Mouse (Mus musculus) kidney, postnatal 0 days (tissue): ENCODE data around the gene Gm9918. TPM values are rescaled to one million over a fixed set of nuclear protein-coding genes. Genes with fewer than 3 reads are reported as not detected.

Source experiments
- ATAC-seq: fragments of 200-750 bp; cut with Nextera tagmentation; replicated peaks from 2 replicates; pipeline ENCODE4 v1.8.0; 2017; ENCODE audit warnings: low read depth, moderate number of reproducible peaks, moderate TSS enrichment, moderate library complexity; ENCODE audit not compliant: low FRiP score
- DNase-seq: peaks from one replicate; pipeline ENCODE4 v3.0.0-alpha.2; 2016; ENCODE audit warnings: low spot score
- H3K27ac ChIP-seq: fragments of 300-500 bp; sonication (generic); 2 replicates; pipeline ENCODE4 v1.5.1; 2014; ENCODE audit warnings: mild to moderate bottlenecking
- H3K27me3 ChIP-seq: fragments of 300-500 bp; sonication (generic); 2 replicates; pipeline ENCODE4 v1.6.1; 2014; ENCODE audit warnings: low read length, mixed read lengths; ENCODE audit not compliant: insufficient read depth
- H3K36me3 ChIP-seq: fragments of 300-500 bp; sonication (generic); 2 replicates; pipeline ENCODE4 v1.6.1; 2014; ENCODE audit warnings: low read length, mixed read lengths; ENCODE audit not compliant: insufficient read depth
- H3K4me1 ChIP-seq: fragments of 300-500 bp; sonication (generic); replicated peaks from 2 replicates; pipeline ENCODE4 v1.6.1; 2014; ENCODE audit warnings: antibody characterized with exemption, low read length, mixed read lengths; ENCODE audit not compliant: insufficient read depth
- H3K4me2 ChIP-seq: fragments of 300-500 bp; sonication (generic); 2 replicates; pipeline ENCODE4 v1.6.1; 2014; ENCODE audit warnings: mild to moderate bottlenecking, low read length, moderate library complexity, mixed read lengths
- H3K4me3 ChIP-seq: fragments of 300-500 bp; sonication (generic); replicated peaks from 2 replicates; pipeline ENCODE4 v1.5.1; 2014; ENCODE audit warnings: low read depth, low read length
- H3K9ac ChIP-seq: fragments of 300-500 bp; sonication (generic); 2 replicates; pipeline ENCODE4 v1.6.1; 2014; ENCODE audit warnings: low read depth, low read length
- H3K9me3 ChIP-seq: fragments of 300-500 bp; sonication (generic); replicated peaks from 2 replicates; pipeline ENCODE4 v1.6.1; 2016; ENCODE audit warnings: low read length, inconsistent platforms, mixed read lengths
- CTCF ChIP-seq: IDR thresholded peaks from 2 replicates; pipeline ENCODE4 v1.5.1; 2016; ENCODE audit warnings: antibody characterized with exemption, low read depth, mild to moderate bottlenecking, moderate library complexity
- WGBS: fragments of 180-500 bp; shearing (Covaris S2); extraction: QIAGEN DNeasy Blood & Tissue Kit; methylation state at CpG from one replicate; pipeline ENCODE4 v1.1.7; 2014; 5-methylcytosine and 5-hydroxymethylcytosine counted together
- polyA plus RNA-seq: library from polyadenylated mRNA; unstranded; fragments of >200 nt; fragmentation: Nextera tagmentation; extraction: Ambion mirVana; gene quantifications from 2 replicates; pipeline ENCODE4 v1.2.1, GENCODE M21; 2015

The Gm9918 gene
- polyA plus RNA-seq, 1 experiment from 2014 or later, result 0.38 TPM

- H3K9ac ChIP-seq, result no peak overlapping the region
- ATAC-seq (peak; percentile 45; the same call in 1 of the 2 replicates), DNase-seq (peak; percentile 91)
- WGBS, result 13% methylated on average over 9 of the region's 9 CpGs
- H3K4me2 ChIP-seq, result no peak overlapping the region
- H3K27ac ChIP-seq, result no peak overlapping the region
- peak; percentile 94 for TF ChIP-seq CTCF
- no peaks in the 10 kb centered on the region for H3K27me3 ChIP-seq
- H3K9me3 ChIP-seq, result no peaks in the 10 kb centered on the region
- H3K4me3 ChIP-seq, result no peak overlapping the region
- H3K36me3 ChIP-seq, result peaks cover 12% of the 10 kb centered on the region
- peaks cover 18% of the 10 kb centered on the region for H3K4me1 ChIP-seq
Measured at GRCm38 (mm10) chr15:102239260-102239590, 31.1 kb upstream of the Gm9918 start.

DNA sequence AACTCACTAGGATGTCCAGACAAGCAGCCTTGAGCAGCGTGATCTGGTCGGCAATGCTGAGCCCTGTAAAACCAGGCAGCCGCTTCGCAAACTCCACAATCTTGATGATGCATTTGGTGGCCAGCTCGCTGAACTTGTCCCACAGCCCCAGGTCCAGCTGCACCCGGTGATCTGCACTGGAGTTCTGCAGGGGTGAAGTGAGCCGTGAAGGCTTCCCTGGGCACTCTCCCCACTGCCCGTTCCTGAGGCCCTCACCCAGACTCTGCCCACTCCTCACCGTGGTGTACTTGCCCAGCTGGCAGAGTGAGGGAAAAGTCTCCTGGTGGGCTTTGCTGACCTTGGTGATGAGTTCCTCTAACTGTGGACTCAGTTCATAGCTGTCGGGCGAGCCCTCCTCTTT lies 30.5 kb upstream of the Gm9918 start:
- ATAC-seq (no peak), DNase-seq (no peak)
- Histone ChIP-seq H3K4me2 (no peak overlapping the region), H3K9ac (no peak overlapping the region), H3K36me3 (peaks cover 12% of the 10 kb centered on the region), H3K4me1 (peaks cover 22% of the 10 kb centered on the region), H3K4me3 (no peak overlapping the region), H3K27me3 (no peaks in the 10 kb centered on the region), H3K27ac (0 out of 2 replicates have a peak overlapping the region, but pooled peaks have one; percentile 57), H3K9me3 (no peaks in the 10 kb centered on the region)
- WGBS, result 63% methylated on average over 11 of the region's 11 CpGs
- no peak for TF ChIP-seq CTCF

GRCm38 (mm10) chr15:102240607-102241006 lies 29.8 kb upstream of the Gm9918 start:
- H3K4me1 ChIP-seq, result peaks cover 25% of the 10 kb centered on the region

DNA sequence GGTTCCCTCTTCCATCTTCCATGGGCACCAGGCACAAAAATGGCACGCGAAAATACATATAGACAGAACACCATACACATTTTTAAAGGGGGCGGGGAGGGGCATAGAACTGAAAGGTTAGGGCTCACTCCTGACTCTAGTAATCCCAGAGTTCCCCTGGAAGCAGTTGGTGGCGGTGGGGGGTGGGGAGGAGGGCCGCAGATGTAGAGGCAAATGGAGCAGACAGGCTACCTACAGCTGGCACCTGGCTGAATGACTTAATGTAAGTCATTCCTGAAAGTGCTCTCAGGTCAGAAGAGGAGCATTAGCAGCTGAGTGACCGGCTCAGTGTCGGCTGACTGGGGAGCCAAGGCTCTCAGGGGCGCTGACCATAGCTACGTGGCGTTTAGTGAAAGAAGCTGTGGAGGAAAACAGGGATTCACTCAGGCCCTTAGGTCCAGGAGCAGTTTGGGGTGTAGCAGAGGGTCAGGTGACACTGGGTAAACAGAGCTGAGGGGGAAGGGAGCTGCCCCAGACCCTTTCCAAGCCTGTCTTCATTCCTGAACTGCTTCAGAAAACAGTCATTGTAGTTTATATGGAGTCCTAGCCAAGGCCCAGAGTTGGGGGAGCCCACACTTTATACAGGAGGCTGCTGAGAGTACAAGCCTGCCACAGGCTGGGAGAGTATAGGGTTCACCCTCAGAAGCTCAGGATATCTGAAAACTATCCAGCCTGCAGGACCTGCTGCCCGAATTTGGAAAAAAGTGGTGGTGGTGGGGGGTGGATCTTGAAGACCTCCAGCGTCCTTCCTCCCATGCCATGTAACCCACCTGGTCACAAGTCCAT lies 27.7 kb upstream of the Gm9918 start:
- Histone ChIP-seq H3K27me3 (no peaks in the 10 kb centered on the region), H3K36me3 (no peaks in the 10 kb centered on the region), H3K9me3 (no peaks in the 10 kb centered on the region), H3K4me1 (peaks cover 29% of the 10 kb centered on the region), H3K4me3 (no peak overlapping the region), H3K9ac (no peak overlapping the region), H3K27ac (peak overlapping the region; percentile 26; the same call in 1 of the 2 replicates), H3K4me2 (peak overlapping the region; percentile 88)
- no peak for TF ChIP-seq CTCF
- WGBS, result 44% methylated on average over 12 of the region's 12 CpGs
- no peak for ATAC-seq
- no peak for DNase-seq

More at GRCm38 (mm10) chr15:102240607-102241006, 29.8 kb upstream of the Gm9918 start:
- H3K36me3 ChIP-seq, result peaks cover 11% of the 10 kb centered on the region
- peak overlapping the region; percentile 50 for H3K27ac ChIP-seq
- ATAC-seq (no peak), DNase-seq (no peak)
- no peak overlapping the region for H3K4me3 ChIP-seq
- TF ChIP-seq CTCF, result no peak
- H3K9me3 ChIP-seq, result no peaks in the 10 kb centered on the region
- H3K27me3 ChIP-seq, result no peaks in the 10 kb centered on the region
- no peak overlapping the region for H3K9ac ChIP-seq
- H3K4me2 ChIP-seq, result no peak overlapping the region
- WGBS, result 65% methylated on average over 4 of the region's 4 CpGs

DNA sequence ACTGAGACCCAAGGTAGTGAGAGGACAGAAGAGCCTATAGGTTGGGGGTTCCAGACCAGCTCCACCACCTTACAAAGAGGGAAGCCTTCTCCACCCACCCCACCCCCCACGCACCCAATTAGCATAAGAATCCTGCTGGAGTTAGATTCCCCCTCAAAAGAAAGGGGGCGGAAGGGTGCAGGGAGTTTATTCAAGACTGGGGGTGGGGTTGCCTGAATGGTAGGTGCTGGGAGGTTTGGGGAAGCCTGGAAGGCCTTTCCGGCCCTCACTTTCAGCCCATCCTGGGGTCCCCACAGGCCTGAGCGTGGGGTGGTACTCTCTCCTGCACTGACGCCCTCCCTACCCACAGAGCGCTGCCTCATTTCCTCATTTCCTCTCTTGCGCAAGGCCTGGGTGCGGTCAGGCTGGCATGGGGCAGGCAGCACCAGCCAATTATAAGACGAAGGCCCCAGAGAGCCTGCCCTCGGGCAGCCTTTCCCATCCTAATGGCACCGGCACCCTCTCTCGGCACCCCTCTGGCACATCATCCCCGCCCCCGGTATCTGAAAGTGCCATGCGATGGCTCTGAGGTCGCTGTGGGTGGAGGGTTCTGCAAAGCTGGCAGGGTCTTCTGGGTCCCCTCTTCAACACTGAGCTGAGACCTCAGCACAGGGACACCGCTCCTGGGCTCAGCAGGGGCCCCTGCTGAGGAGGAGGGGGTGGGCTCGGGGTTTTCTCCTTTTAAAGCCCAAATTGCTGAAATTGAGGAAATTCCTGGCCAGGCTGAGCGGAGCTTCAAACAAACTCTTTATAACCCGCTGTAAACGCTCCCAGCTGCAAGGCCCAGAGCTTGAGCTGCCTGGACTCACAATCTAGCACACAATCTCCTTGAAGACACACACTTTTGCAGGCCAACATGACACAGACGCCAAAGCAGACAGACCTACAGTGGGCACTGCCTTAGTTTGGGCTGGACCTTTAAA lies 26.9 kb upstream of the Gm9918 start:
- WGBS, result 29% methylated on average over 22 of the region's 22 CpGs
- DNase-seq (peak; percentile 40), ATAC-seq (no peak)
- Histone ChIP-seq H3K9me3 (no peaks in the 10 kb centered on the region), H3K27ac (peak overlapping the region; percentile 76), H3K4me1 (peaks cover 33% of the 10 kb centered on the region), H3K4me3 (peak overlapping the region; percentile 71; the same call in 1 of the 2 replicates), H3K27me3 (no peaks in the 10 kb centered on the region), H3K9ac (peak overlapping the region; percentile 36; the same call in 1 of the 2 replicates), H3K36me3 (no peaks in the 10 kb centered on the region), H3K4me2 (peak overlapping the region; percentile 88)
- no peak; the same call in 1 of the 2 replicates for TF ChIP-seq CTCF
